Mouse (Mus musculus): ENCODE data around the gene Ccna1.

GRCm38 (mm10) chr3:55037608-55038007 is 17.7 kb downstream of the Ccna1 start:
- TF ChIP-seq E2F4 (IDR thresholded peaks at IDR 0.05; ENCODE audit: insufficient replicate concordance, low read depth, low read length) = no peak
- no peak for TF ChIP-seq NRF1 (IDR thresholded peaks at IDR 0.05; ENCODE audit: low read depth, low read length)

All from CH12.LX (cell line).